Mouse (Mus musculus) heart, embryonic 14.5 days (tissue): ENCODE results near the gene Rnf5. TPM values are rescaled to one million over a fixed set of nuclear protein-coding genes. Genes with fewer than 3 reads are reported as not detected.
A peak's percentile ranks its signal among the peaks of the same experiment; 100 is the strongest.

Experiments used
- ATAC-seq: fragments of 200-750 bp; cut with Nextera tagmentation; 2 replicates; pipeline ENCODE4 v1.8.0; 2017; ENCODE audit warnings: low read depth, moderate TSS enrichment; ENCODE audit not compliant: insufficient number of reproducible peaks, insufficient read depth, low FRiP score
- H3K27ac ChIP-seq, 2 experiments: fragments of 200-500 bp in 1 of 2; fragments of 300-500 bp in 1 of 2; sonication (generic) in 1 of 2; replicated peaks in 1 of 2; 2 replicates each; pipeline ENCODE4 v1.5.1; 2012 to 2014; ENCODE audit warnings: low read depth in 2 of 2, low read length in 2 of 2, control low read depth in 1 of 2, mild to moderate bottlenecking in 1 of 2, mixed read lengths in 1 of 2; ENCODE audit not compliant: control insufficient read depth in 1 of 2, insufficient read depth in 1 of 2
- H3K27me3 ChIP-seq: fragments of 300-500 bp; sonication (generic); 2 replicates; pipeline ENCODE4 v1.6.1; 2014; ENCODE audit warnings: mild to moderate bottlenecking, low read length, control low read depth; ENCODE audit not compliant: control insufficient read depth, insufficient read depth
- H3K36me3 ChIP-seq: fragments of 300-500 bp; sonication (generic); 2 replicates; pipeline ENCODE4 v1.6.1; 2014; ENCODE audit warnings: mild to moderate bottlenecking, control low read depth, low read length, mixed read lengths; ENCODE audit not compliant: control insufficient read depth, insufficient read depth
- H3K4me1 ChIP-seq, 2 experiments: fragments of 200-500 bp in 1 of 2; fragments of 300-500 bp in 1 of 2; sonication (generic) in 1 of 2; 2 replicates each; pipeline ENCODE4 v1.6.1; 2012 to 2014; ENCODE audit warnings: low read length in 2 of 2, control low read depth in 1 of 2, mixed read lengths in 1 of 2; ENCODE audit not compliant: control insufficient read depth in 2 of 2, insufficient read depth in 2 of 2
- H3K4me2 ChIP-seq: fragments of 300-500 bp; sonication (generic); 2 replicates; pipeline ENCODE4 v1.6.1; 2014; ENCODE audit warnings: mild to moderate bottlenecking, low read length
- H3K4me3 ChIP-seq, 2 experiments: fragments of 200-500 bp in 1 of 2; fragments of 300-500 bp in 1 of 2; sonication (generic) in 1 of 2; 2 replicates each; pipeline ENCODE4 v1.5.1; 2012 to 2014; ENCODE audit warnings: low read length in 2 of 2, mild to moderate bottlenecking in 2 of 2, control low read depth in 1 of 2, low read depth in 1 of 2, moderate library complexity in 1 of 2; ENCODE audit not compliant: control insufficient read depth in 1 of 2, insufficient read depth in 1 of 2
- H3K9ac ChIP-seq: fragments of 300-500 bp; sonication (generic); 2 replicates; pipeline ENCODE4 v1.6.1; 2014; ENCODE audit warnings: mild to moderate bottlenecking, low read length
- H3K9me3 ChIP-seq: fragments of 300-500 bp; sonication (generic); 2 replicates; pipeline ENCODE4 v1.6.1; 2016; ENCODE audit warnings: low read length, control low read depth; ENCODE audit not compliant: control insufficient read depth
- WGBS: fragments of 180-500 bp; shearing (Covaris S2); extraction: QIAGEN DNeasy Blood & Tissue Kit; methylation state at CpG from one replicate; pipeline ENCODE4 v1.1.7; 2014; 5-methylcytosine and 5-hydroxymethylcytosine counted together
- polyA plus RNA-seq: library from polyadenylated mRNA; unstranded; fragments of >200 nt; fragmentation: Nextera tagmentation; extraction: Ambion mirVana; gene quantifications from 2 replicates; pipeline ENCODE4 v1.2.1, GENCODE M21; 2014

Gene Rnf5
- polyA plus RNA-seq, 1 experiment from 2014 or later, result 87.0 TPM

GRCm38 (mm10) chr17:34646906-34647787 lies 43.7 kb upstream of the Rnf5 start, which contains the start of gene Atf6b:
Gene Atf6b, plus strand, starts transcription at chr17:34647146.
- Histone ChIP-seq H3K9ac (peak within 1 kb of the TSS; percentile 88), H3K9me3 (no peaks in the 10 kb centered on the region), H3K4me2 (peak within 1 kb of the TSS; percentile 85), H3K27ac (peak within 1 kb of the TSS in 1 of 2 experiments; percentile 58; a peak in 1 of 4 replicates), H3K4me3 (peak within 1 kb of the TSS; percentile 67 to 94), H3K27me3 (no peaks in the 10 kb centered on the region), H3K36me3 (peaks cover 33% of the 10 kb centered on the region), H3K4me1 (peaks cover 9 to 25% of the 10 kb centered on the region in 2 experiments)
- peak; percentile 95 for ATAC-seq
- under 1% methylated on average over 66 of the region's 66 CpGs for WGBS

DNA sequence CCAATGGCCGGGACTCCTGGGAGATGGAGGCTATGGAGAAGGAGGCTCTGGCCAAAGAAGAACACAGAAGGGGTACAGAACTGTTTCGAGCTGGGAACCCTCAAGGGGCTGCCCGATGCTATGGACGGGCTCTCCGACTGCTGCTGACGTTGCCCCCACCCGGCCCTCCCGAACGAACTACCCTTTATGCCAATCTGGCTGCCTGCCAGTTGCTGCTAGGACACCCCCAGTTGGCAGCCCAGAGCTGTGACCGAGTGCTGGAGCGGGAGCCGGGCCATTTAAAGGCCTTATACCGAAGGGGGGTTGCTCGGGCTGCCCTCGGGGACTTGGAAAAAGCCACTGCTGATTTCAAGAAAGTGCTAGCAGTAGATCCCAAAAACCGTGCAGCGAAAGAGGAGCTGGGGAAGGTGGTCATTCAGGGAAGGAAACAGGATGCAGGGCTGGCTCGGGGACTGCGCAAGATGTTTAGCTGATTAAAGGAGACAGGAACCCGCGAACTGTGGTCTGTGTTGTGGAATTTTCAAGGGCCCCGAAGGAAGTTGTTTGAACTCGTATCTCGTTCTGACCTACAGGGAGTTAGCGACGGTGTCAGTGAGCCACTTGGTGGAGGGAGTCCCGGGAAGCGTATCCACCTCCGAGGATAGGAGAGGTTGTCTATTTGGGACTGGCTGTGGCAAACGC lies 42.5 kb upstream of the Rnf5 start:
- peaks cover 23% of the 10 kb centered on the region for H3K36me3 ChIP-seq
- no peak overlapping the region for H3K27ac ChIP-seq
- H3K9ac ChIP-seq, result no peak overlapping the region
- H3K4me2 ChIP-seq, result peak overlapping the region; percentile 69
- peaks cover 10 to 26% of the 10 kb centered on the region in 2 experiments for H3K4me1 ChIP-seq
- no peaks in the 10 kb centered on the region for H3K9me3 ChIP-seq
- H3K27me3 ChIP-seq, result no peaks in the 10 kb centered on the region
- no peak overlapping the region; a peak in 1 of 4 replicates for H3K4me3 ChIP-seq
- ATAC-seq, result no peak
- 83% methylated on average over 30 of the region's 30 CpGs for WGBS

- H3K9ac ChIP-seq, result peak overlapping the region; percentile 80
- peaks cover 10 to 31% of the 10 kb centered on the region in 2 experiments for H3K4me1 ChIP-seq
- 35% methylated on average over 10 of the region's 10 CpGs for WGBS
- no peaks in the 10 kb centered on the region for H3K9me3 ChIP-seq
- H3K4me2 ChIP-seq, result peak overlapping the region; percentile 69
- no peak for ATAC-seq
- peak overlapping the region; percentile 60 to 75 for H3K4me3 ChIP-seq
- H3K27me3 ChIP-seq, result no peaks in the 10 kb centered on the region
- peaks cover 16% of the 10 kb centered on the region for H3K36me3 ChIP-seq
- H3K27ac ChIP-seq, result peak overlapping the region in 1 of 2 experiments; percentile 69; a peak in 2 of 4 replicates
Observed at GRCm38 (mm10) chr17:34645256-34645829, 41.9 kb upstream of the Rnf5 start.

DNA sequence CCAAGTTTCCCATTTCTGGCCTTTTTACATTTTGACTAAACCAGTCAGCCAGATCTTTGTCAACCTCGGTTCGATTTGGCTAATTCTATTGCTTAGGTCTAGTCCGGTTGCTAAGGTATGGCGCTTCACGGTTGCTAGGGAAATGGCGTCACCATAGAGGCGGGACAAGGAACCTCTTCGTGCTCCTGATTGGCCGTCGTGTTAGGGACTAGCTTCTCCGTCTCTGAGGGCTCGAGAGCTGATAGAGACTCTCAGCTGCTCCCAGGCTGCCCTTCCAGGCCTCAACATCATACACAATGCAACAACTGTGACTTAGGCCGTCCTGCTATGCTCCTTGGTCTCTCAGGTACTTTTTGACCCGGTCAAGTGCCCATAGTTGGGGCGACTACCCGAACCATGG lies 41.1 kb upstream of the Rnf5 start, which contains the start of gene Fkbpl:
TSS of gene Fkbpl (plus strand) at position 157 of the 400 bp plus-strand sequence.
- WGBS, result 2% methylated on average over 16 of the region's 16 CpGs
- H3K36me3 ChIP-seq, result peaks cover 9% of the 10 kb centered on the region
- H3K9me3 ChIP-seq, result no peaks in the 10 kb centered on the region
- peaks cover 10 to 31% of the 10 kb centered on the region in 2 experiments for H3K4me1 ChIP-seq
- H3K4me2 ChIP-seq, result peak within 1 kb of the TSS; percentile 69
- H3K27ac ChIP-seq, result peak within 1 kb of the TSS; percentile 67 to 69
- peak within 1 kb of the TSS; percentile 60 to 75 for H3K4me3 ChIP-seq
- H3K27me3 ChIP-seq, result no peaks in the 10 kb centered on the region
- H3K9ac ChIP-seq, result peak within 1 kb of the TSS; percentile 80
- peak; percentile 73 for ATAC-seq

DNA sequence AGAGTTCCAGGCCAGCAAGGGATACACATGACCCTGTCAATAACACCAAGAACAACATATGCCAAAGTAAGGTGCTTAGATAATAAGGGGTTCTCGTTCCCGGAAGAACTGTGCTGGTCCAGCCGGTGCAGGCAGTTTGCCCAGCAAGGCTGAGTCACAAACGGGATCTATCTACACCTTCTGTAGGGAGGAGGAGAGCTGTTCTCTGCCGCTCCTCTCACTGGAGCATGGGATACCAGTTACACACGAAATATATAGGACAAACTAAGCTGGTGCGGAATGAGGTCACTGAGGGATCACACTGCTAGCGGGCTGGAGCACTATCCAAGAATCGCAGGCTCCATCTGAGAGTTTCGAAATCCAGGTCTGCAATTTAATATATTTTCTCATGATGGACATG lies 40.5 kb upstream of the Rnf5 start:
- no peak overlapping the region for H3K4me2 ChIP-seq
- H3K9me3 ChIP-seq, result no peaks in the 10 kb centered on the region
- peaks cover 2% of the 10 kb centered on the region for H3K36me3 ChIP-seq
- no peak overlapping the region for H3K4me3 ChIP-seq
- H3K4me1 ChIP-seq, result peaks cover 10 to 31% of the 10 kb centered on the region in 2 experiments
- no peak for ATAC-seq
- H3K9ac ChIP-seq, result no peak overlapping the region
- no peak overlapping the region for H3K27ac ChIP-seq
- 71% methylated on average over 10 of the region's 10 CpGs for WGBS
- H3K27me3 ChIP-seq, result no peaks in the 10 kb centered on the region

DNA sequence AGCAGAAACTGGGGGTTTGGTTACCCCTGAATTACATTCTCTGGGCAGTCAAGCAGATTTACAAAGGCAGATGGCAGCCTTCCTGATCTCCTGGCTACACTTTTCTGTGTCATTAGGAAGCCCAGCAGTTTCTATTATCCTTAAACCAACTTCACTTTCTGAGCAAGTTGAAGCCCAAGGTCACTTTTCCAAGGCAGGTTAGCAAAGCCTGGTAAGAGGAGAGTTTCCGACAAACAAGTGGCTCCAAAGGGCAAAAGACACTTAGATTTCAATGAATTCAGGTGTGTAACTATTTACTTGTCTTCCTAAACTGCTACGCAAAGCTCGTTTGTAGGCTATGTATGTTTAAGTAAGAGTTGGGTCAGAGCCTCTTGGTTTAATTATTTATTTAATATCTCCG lies 39.9 kb upstream of the Rnf5 start:
- no peak overlapping the region for H3K4me3 ChIP-seq
- H3K4me1 ChIP-seq, result peaks cover 10 to 31% of the 10 kb centered on the region in 2 experiments
- no peaks in the 10 kb centered on the region for H3K9me3 ChIP-seq
- no peaks in the 10 kb centered on the region for H3K27me3 ChIP-seq
- no peak for ATAC-seq
- no peaks in the 10 kb centered on the region for H3K36me3 ChIP-seq
- WGBS, result 86% methylated on average over 4 of the region's 4 CpGs
- no peak overlapping the region for H3K4me2 ChIP-seq
- H3K9ac ChIP-seq, result no peak overlapping the region
- no peak overlapping the region for H3K27ac ChIP-seq

DNA sequence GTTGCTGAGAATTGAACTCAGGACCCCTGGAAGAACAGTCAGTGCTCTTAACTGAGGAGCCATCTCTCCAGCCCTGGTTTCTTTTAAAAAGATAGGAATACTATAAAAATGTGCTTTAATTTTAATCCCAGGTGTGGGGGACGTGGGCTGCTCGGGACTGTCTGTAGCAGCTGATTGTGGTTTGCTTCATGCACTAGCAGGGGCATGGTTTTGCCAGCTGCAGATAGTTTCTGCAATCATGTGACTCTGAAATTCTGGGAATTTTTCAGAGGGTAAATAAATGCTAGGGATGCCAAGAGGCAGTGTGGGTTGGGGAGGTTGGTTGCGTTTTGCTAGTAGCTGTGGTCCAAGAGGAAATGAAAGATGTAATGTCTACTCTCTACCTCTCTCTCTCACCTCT lies 38.5 kb upstream of the Rnf5 start:
- ATAC-seq, result no peak
- H3K9ac ChIP-seq, result no peak overlapping the region
- no peak overlapping the region for H3K27ac ChIP-seq
- no peak overlapping the region for H3K4me3 ChIP-seq
- peaks cover 4 to 24% of the 10 kb centered on the region in 2 experiments; a peak in 3 of 4 replicates for H3K4me1 ChIP-seq
- 84% methylated on average over 3 of the region's 3 CpGs for WGBS
- no peaks in the 10 kb centered on the region for H3K36me3 ChIP-seq
- H3K9me3 ChIP-seq, result no peaks in the 10 kb centered on the region
- no peak overlapping the region for H3K4me2 ChIP-seq
- H3K27me3 ChIP-seq, result no peaks in the 10 kb centered on the region
